Mouse (Mus musculus) erythroid progenitor cell, adult 5-6 weeks (primary cell): ENCODE data around the gene Clmn. TPM values are rescaled to one million over a fixed set of nuclear protein-coding genes. Genes with fewer than 3 reads are reported as not detected.

Source experiments
- ATAC-seq: replicated peaks from 2 replicates; pipeline ENCODE4 v1.8.0; 2016; ENCODE audit warnings: moderate number of reproducible peaks, mild to moderate bottlenecking, moderate TSS enrichment, inconsistent platforms; ENCODE audit not compliant: poor library complexity, low FRiP score, severe bottlenecking
- total RNA-seq, 2 experiments: library from RNA; stranded (forward) in 1 of 2; stranded (reverse) in 1 of 2; fragments of 150-400 nt in 1 of 2; fragments of 186-747, 209-891 nt in 1 of 2; gene quantifications; 2 replicates each; pipeline versions ENCODE4 v1.2.3 to v1.2.4; 2015 to 2017; ENCODE audit warnings: low replicate concordance in 2 of 2

The Clmn gene
- not detected in 2 replicates for total RNA-seq (2015; ENCODE audit: low replicate concordance)
- not detected in 2 replicates for total RNA-seq (2017; ENCODE audit: low replicate concordance)

- ATAC-seq = no peak
Measured at GRCm38 (mm10) chr12:104864439-104865165, at the start of gene Clmn. Gene Clmn, minus strand, starts transcription at chr12:104865076.

GRCm38 (mm10) chr12:104912990-104913389 is 48.1 kb upstream of the Clmn start:
- ATAC-seq = no peak

- ATAC-seq = no peak
Measured at GRCm38 (mm10) chr12:104912281-104912933, 47.5 kb upstream of the Clmn start.

GRCm38 (mm10) chr12:104909750-104910149 is 44.9 kb upstream of the Clmn start:
- no peak for ATAC-seq

GRCm38 (mm10) chr12:104908986-104909385 is 44.1 kb upstream of the Clmn start:
- ATAC-seq = no peak

GRCm38 (mm10) chr12:104908024-104908781 is 43.3 kb upstream of the Clmn start:
- no peak for ATAC-seq

- no peak for ATAC-seq
Measured at GRCm38 (mm10) chr12:104907133-104907532, 42.3 kb upstream of the Clmn start.

- no peak for ATAC-seq
Measured at GRCm38 (mm10) chr12:104904138-104904537, 39.3 kb upstream of the Clmn start.

GRCm38 (mm10) chr12:104902392-104903053 is 37.6 kb upstream of the Clmn start:
- ATAC-seq = no peak

GRCm38 (mm10) chr12:104901320-104901719 is 36.4 kb upstream of the Clmn start:
- no peak for ATAC-seq

- ATAC-seq = no peak
Measured at GRCm38 (mm10) chr12:104899835-104900234, 35.0 kb upstream of the Clmn start.

- ATAC-seq = no peak
Measured at GRCm38 (mm10) chr12:104899161-104899560, 34.3 kb upstream of the Clmn start.

- no peak for ATAC-seq
Measured at GRCm38 (mm10) chr12:104898718-104899117, 33.8 kb upstream of the Clmn start.

- no peak for ATAC-seq
Measured at GRCm38 (mm10) chr12:104897051-104897618, 32.3 kb upstream of the Clmn start.

- no peak for ATAC-seq
Measured at GRCm38 (mm10) chr12:104896640-104897039, 31.8 kb upstream of the Clmn start.

- ATAC-seq = no peak
Measured at GRCm38 (mm10) chr12:104892245-104892644, 27.4 kb upstream of the Clmn start.

- ATAC-seq = no peak
Measured at GRCm38 (mm10) chr12:104890066-104890465, 25.2 kb upstream of the Clmn start.

- no peak for ATAC-seq
Measured at GRCm38 (mm10) chr12:104886104-104886503, 21.2 kb upstream of the Clmn start.

GRCm38 (mm10) chr12:104882533-104882932 is 17.7 kb upstream of the Clmn start:
- ATAC-seq = no peak

- ATAC-seq = no peak
Measured at GRCm38 (mm10) chr12:104882061-104882460, 17.2 kb upstream of the Clmn start.
